Mouse (Mus musculus): ENCODE measurements at regions not wholly inside any gene's neighbourhood (a gene's known extent, or its start where the extent isn't known, plus 50 kb on each side); places are given as distances from the start of the nearest gene placed in this dataset.

DNA sequence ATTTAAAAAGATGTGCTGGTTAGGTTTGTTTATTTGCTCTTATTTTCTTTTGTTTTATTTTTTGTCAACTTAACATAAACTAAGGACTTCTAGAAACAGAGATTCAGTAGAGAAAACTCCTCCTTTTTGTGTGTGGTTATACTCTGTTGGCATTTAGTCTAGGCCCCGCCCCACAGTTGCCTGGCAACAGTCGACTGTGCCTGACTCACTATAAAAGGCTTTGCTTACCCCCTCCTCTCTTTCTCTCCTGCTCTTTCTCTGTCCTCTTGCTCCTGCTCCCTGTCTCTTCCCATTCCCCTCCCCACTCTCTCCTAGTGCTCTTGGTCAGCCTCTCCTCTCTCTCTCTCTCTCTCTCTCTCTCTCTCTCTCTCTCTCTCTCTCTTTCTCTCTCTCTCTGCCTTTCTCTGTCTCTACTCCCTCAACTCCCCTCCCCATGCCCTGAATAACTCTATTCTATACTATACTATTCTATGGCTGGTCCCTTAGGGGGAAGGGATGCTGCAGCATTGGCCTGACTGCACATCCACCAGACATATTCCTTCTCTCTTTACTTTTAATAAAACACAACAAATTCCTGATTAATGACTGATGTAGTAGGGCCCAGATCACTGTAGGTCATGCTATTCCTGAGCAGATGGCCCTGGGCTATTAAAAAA lies 76.6 kb upstream of the Fscb start:
- peaks cover 6% of the 10 kb centered on the region for H3K4me1 ChIP-seq
- H3K27me3 ChIP-seq (ENCODE audit: low read depth, poor library complexity, severe bottlenecking): no peaks in the 10 kb centered on the region
- H3K36me3 ChIP-seq: no peaks in the 10 kb centered on the region
- H3K9me3 ChIP-seq (replicated peaks): no peaks in the 10 kb centered on the region
- DNase-seq (ENCODE audit: low spot score): peak; percentile 53
- peak overlapping the region; percentile 28; the same call in 1 of the 2 replicates for H3K27ac ChIP-seq (replicated peaks)
- 12% methylated on average over 2 of the region's 2 CpGs for WGBS
- no peak overlapping the region for H3K4me3 ChIP-seq

- DNase-seq (ENCODE audit: low spot score): no peak
- Histone ChIP-seq H3K4me1 (no peaks in the 10 kb centered on the region), H3K27me3 (ENCODE audit: low read depth, poor library complexity, severe bottlenecking) (no peaks in the 10 kb centered on the region), H3K4me3 (no peak overlapping the region), H3K36me3 (no peaks in the 10 kb centered on the region), H3K27ac (replicated peaks) (no peak overlapping the region), H3K9me3 (replicated peaks) (no peaks in the 10 kb centered on the region)
- WGBS: 84% methylated on average over 3 of the region's 3 CpGs
Measured at GRCm38 (mm10) chr12:64541111-64541510, 66.6 kb upstream of the Fscb start.
